Mouse (Mus musculus) brain, adult 2 months (tissue): ENCODE measurements around the gene Mov10.
"Not testable (repeated sequence)": the region's sequence is repeated elsewhere in the genome, so short reads cannot be mapped to it uniquely, and the experiment has no call there.

Experiments
- DNase-seq: peaks from one replicate; pipeline ENCODE4 v3.0.0; 2011; ENCODE audit warnings: low read depth, low spot score

Gene Mov10

GRCm38 (mm10) chr3:104817991-104818748 is at the start of gene Mov10:
Mov10 (minus strand) TSS chr3:104818563.
- peak; percentile 47 for DNase-seq

- DNase-seq = not testable (repeated sequence)
Measured at GRCm38 (mm10) chr3:104866674-104867073, 48.3 kb upstream of the Mov10 start.

GRCm38 (mm10) chr3:104865341-104865788 is 47.0 kb upstream of the Mov10 start:
- DNase-seq = peak; percentile 48

DNA sequence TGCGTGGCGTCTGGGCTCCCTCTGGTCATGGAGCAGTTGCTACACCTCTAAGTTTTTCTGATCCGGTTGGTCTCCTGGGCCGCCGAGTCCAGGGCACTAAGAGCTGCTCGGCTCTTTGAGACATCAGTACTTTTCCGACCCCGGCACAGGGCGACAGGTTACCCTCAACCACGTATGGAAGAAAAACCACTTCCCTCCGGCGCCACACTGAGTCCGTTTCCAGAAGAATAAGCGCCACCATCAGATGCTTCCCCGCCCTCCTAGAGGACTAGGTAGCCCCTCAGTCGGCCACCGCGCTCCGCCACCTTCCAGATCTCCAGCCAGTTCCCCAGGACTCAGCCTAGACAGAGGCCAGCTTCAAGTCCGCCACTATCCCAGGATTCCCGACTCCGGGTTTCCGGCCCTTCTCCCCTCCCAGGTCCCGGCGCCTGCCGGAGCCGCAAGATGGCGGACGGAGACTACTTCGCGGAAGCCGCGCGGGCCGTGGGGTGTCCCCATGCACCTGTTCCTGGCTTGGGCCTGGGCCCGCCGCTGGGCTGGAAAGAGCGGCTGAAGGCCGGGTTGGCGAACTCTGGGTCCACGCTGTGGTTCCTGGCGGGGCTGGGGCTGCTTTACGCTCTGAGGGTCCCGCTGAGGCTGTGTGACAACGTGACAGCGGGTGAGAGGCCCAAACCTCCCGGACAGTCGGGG is 46.4 kb upstream of the Mov10 start:
- DNase-seq = peak; percentile 97

- peak; percentile 96 for DNase-seq
Measured at GRCm38 (mm10) chr3:104863786-104864650, 45.7 kb upstream of the Mov10 start, which contains the start of the genes St7l and Capza1. St7l (plus strand) TSS chr3:104864005. Capza1 (minus strand) TSS chr3:104864505.

DNA sequence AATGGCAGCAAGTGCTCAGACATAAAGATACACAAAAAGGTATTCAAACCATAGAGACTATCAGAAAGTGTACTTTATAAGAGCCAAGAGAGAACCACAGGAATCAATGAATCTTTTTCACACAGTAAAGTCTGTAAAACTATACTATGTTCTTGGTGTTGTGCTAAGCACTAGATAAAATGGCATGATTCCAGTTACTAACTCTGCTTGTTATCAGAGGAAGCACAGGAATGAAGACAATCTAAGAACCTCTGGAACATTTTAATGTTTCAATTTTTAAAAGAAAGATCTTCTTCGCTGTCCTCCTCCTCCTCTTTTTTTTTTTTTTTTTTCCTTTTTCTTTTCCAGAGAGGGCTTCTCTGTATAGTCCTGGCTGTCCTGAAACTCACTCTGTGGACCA is 40.2 kb upstream of the Mov10 start:
- no peak for DNase-seq

- no peak for DNase-seq
Measured at GRCm38 (mm10) chr3:104856106-104856505, 37.7 kb upstream of the Mov10 start.

DNA sequence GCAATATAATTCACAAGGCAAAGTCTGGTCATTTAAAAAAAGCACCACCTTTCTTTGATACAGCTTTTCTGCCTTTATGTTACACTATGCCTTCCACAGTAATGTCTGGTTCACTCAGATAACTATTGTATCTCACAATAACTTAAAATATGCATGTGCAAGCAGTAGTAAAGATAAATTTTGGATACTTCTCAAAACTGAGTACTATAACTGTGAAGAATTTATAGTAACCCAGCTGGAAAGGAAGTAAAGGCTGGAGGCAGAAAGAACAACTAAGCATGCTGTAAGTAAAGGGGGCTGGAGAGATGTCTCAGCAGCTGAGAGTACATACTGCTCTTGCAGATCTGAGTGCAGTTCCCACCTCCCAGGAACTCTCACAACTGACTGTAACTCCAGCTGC is 36.5 kb upstream of the Mov10 start:
- DNase-seq = peak; percentile 35

DNA sequence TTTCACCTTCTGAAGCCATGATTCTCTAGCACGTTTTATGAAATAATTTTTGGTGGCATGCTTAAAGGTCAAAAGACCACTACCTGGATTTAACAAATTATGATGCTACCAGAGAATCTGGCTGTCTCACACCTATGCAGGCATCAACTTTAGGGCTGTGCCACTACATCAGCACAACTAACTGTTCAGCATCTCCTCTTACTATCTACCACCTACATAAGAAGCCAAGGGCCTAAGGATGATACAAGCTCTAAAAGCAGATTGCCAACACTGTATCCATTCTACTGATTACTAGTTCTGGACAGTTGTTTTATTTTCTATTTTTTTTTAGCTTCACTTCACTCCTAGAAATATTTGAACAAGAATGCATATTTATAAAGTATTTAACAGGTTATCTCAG is 36.1 kb upstream of the Mov10 start:
- no peak for DNase-seq

DNA sequence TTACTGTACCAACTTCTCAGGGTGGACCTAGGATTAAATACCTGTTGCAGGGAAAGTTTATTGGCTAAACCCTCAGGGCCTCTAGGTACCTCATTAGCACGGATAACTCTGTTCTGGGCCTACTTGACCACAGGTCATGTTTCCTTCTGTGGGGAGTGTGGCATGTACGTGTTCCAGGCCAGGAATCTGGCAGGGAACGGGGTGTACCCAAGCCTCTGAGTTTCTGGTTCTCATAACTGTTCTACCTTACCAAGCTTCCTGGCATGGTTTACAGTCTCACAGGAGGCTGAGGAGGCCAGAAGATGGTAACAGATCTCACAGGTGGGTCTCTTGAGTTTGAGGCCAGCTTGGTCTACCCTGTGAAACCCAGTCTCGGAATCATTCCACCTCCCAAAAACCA is 28.2 kb upstream of the Mov10 start:
- no peak for DNase-seq

- DNase-seq = no peak
Measured at GRCm38 (mm10) chr3:104841049-104841448, 22.7 kb upstream of the Mov10 start.

- no peak for DNase-seq
Measured at GRCm38 (mm10) chr3:104835797-104836196, 17.4 kb upstream of the Mov10 start.

DNA sequence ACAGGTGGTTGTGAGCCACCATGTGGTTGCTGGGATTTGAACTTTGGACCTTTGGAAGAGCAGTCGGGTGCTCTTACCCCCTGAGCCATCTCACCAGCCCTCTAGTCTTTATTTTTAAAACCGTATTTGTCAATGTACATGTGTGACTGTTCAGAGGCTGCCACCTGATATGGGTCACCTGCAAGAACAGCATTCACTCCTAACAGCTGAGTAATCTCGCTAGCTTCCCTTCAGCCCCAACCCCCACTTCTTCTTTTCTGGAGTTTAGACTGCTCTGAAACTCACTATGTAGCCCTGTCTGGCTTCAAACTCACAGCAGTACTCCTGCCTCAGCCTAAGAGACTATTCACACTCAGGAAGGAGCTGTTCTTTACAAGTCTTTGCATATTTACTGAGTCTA is 4.0 kb upstream of the Mov10 start:
- DNase-seq = no peak

GRCm38 (mm10) chr3:104820426-104820825 is 2.1 kb upstream of the Mov10 start:
- DNase-seq = no peak

DNA sequence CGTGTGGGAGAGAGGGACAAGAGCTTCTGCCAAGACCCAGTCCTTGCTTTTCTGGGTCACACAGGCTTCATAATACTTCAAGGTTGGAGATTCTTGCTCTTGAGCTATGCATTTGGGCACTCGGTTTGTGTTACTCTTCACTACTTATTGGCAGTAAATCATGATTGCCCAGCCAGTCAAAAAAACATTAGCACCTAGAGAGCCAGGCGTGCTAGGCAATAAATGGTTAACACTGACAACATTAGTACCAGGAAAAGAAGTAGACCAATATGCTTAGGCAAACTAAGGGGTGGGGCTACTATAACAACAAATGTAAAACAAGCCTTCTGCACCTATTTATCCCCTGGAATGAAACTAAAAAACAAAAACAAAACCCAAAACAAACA is 379 bp upstream of the Mov10 start:
- no peak for DNase-seq

DNA sequence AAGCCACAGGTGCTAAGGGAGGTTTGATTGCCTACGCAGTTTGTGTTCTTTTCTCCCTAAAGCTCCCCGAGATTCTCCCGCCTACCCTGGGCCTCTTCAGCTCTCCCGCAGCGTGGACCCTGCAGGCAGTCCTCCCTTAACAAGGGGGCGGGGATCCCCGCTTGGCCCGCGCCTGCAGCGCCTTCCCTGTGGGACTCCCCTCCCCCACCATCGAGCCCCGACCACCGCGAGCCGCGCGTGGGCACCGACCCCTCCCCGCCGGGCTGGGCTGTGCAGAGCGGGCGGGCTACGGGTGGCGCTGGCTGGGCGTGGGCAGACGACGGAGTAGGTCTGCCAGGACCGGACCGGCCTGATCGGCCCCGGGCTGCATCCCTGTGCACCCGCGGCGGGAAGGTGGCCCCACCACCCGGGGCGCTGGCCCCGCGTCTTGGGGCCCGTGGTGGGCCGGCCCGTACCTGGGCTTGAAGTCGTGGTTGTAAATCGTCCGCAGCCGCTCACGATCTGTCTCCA is 827 bp downstream of the Mov10 start:
- DNase-seq = peak; percentile 36

- no peak for DNase-seq
Measured at GRCm38 (mm10) chr3:104816130-104816529, 2.2 kb downstream of the Mov10 start.

GRCm38 (mm10) chr3:104815346-104815745 is 3.0 kb downstream of the Mov10 start:
- no peak for DNase-seq

- no peak for DNase-seq
Measured at GRCm38 (mm10) chr3:104814746-104815145, 3.6 kb downstream of the Mov10 start.

DNA sequence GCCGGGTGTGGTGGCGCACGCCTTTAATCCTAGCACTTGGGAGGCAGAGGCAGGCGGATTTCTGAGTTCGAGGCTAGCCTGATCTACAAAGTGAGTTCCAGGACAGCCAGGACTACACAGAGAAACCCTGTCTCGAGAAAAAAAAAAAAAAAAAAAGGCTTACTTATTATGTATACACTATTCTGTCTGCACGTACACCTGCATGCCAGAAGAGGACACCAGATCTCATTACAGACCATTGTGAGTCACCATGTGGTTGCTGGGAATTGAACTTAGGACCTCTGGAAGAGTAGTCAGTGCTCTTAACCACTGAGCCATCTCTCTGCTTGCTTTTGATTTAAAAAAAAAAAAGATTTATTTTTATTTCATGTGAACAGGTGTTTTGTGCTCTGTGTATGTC is 5.1 kb downstream of the Mov10 start:
- DNase-seq = not testable (repeated sequence)

DNA sequence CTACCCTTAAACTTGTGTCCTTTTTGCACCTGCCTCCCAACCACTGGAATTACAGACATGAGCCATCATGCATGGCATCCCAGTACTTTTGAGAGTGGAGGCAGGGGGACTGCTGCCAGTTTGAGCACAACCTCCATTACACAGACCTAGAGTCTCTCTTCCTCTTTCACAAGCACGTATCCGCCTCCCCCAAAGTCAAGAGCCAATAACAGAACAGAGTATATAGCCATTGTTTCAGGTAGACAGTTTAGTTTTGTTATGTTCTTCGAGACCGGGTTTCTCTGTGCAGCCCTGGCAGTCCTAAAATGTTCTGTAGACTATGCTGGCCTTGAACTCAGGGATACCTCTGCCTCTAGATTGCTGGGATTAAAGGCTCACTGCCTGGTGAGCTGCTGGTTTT is 6.1 kb downstream of the Mov10 start:
- DNase-seq = no peak

DNA sequence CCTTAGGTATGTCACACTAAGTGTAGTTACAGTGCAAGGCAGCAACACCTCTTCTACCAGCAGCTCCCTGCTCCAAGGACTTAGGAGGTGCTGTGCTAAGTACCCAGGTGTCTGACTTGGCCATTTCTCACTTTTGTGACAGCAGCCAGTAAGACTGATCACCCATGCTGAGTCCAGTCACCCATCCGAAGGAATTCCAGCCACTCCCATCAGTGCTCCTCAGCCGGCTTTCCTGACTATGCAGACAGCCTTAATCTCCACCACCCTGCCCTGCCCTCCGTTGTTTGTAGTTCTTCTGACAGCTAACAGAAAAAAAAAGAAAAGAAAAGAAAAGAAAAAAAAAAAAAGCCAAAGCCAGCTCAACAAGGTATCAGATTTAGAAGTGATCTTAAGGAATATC is 6.6 kb downstream of the Mov10 start:
- no peak for DNase-seq
